In the genomic region with DNA sequence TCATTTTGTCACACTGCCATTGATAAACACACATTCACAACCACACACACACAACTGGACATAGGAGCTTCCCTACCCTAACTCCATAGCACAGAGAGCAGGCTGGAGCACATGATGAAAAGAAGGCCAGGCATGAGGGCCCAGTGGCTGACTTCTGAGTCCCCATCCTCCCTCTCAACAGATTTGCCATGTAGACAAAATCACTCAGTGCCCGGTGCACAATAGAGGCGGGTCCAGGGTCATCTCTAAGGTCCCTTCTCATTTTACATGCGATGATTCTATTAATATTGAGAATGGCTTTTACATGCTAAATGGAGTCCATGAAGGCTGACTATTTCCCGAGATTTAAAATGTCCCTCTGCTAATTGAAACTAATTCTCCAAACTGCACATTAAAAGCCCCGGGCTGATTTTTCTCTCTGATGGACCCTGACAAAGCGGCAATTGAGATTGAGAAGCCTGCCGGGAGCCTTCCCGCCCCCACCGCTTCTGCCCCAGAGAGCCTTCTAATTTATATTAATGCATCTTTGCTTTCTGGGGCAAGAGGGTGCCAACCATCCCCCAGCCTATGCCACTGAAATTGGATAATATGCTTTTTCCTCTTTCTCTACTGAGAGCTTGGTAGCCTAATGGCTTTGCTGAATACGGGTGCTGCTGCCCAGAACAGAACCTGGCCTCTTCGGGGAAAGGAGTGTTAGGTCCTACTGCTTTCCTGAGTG, we compare ENCODE assay signal across 16 mouse cellular contexts.
DNase-seq lines count a peak whose midpoint lies in the region; ATAC-seq and TF ChIP-seq lines count a peak whose summit lies in the region.
"Had no signal": no experiment of that assay in that cellular context is flagged by ENCODE, and none has a peak within 500 bp of the region (broad histone marks: within the 10 kb centered on the region; RNA-seq: fewer than 3 reads in every experiment).

No protein-coding gene starts in this region.

- no peak for TF ChIP-seq CTCF in forebrain, postnatal 0 days (IDR thresholded peaks at IDR 0.05; ENCODE audit: low read depth)

- H3K4me3 ChIP-seq in forebrain, embryonic 12.5 days (replicated peaks): no peak overlapping the region
- no peak overlapping the region for H3K4me3 ChIP-seq in forebrain, postnatal 0 days (ENCODE audit: low read depth, low read length)
- no peak overlapping the region for H3K4me3 ChIP-seq in forebrain, embryonic 14.5 days (ENCODE audit: low read depth, low read length)
- no peak overlapping the region for H3K4me3 ChIP-seq in hindbrain, embryonic 16.5 days (ENCODE audit: low read length)
- H3K4me3 ChIP-seq in neural tube, embryonic 13.5 days: no peak overlapping the region
- H3K4me3 ChIP-seq: heart, embryonic 15.5 days; kidney, embryonic 15.5 days had no signal

- no peak overlapping the region for H3K4me2 ChIP-seq in forebrain, embryonic 12.5 days
- H3K4me2 ChIP-seq in forebrain, postnatal 0 days (ENCODE audit: low read depth): no peak overlapping the region
- H3K4me2 ChIP-seq in forebrain, embryonic 14.5 days (ENCODE audit: low read length): no peak overlapping the region
- no peak overlapping the region for H3K4me2 ChIP-seq in hindbrain, embryonic 16.5 days (ENCODE audit: low read length)
- no peak overlapping the region for H3K4me2 ChIP-seq in neural tube, embryonic 13.5 days
- H3K4me2 ChIP-seq: heart, embryonic 15.5 days; kidney, embryonic 15.5 days had no signal

- peak overlapping the region; percentile 51 for H3K27ac ChIP-seq in forebrain, embryonic 12.5 days
- no peak overlapping the region for H3K27ac ChIP-seq in forebrain, postnatal 0 days (ENCODE audit: low read depth, low read length)
- peak overlapping the region; percentile 52; the same call in 1 of the 2 replicates for H3K27ac ChIP-seq in forebrain, embryonic 14.5 days (ENCODE audit: low read depth, low read length)
- H3K27ac ChIP-seq in hindbrain, embryonic 16.5 days (ENCODE audit: low read depth, low read length): no peak overlapping the region; the same call in 1 of the 2 replicates
- peak overlapping the region; percentile 73 for H3K27ac ChIP-seq in neural tube, embryonic 13.5 days (replicated peaks)
- H3K27ac ChIP-seq: heart, embryonic 15.5 days; kidney, embryonic 15.5 days had no signal

- no peak overlapping the region for H3K9ac ChIP-seq in forebrain, embryonic 12.5 days
- H3K9ac ChIP-seq in forebrain, postnatal 0 days: no peak overlapping the region
- no peak overlapping the region; the same call in 1 of the 2 replicates for H3K9ac ChIP-seq in forebrain, embryonic 14.5 days (ENCODE audit: low read length)
- no peak overlapping the region for H3K9ac ChIP-seq in hindbrain, embryonic 16.5 days (ENCODE audit: low read depth, low read length)
- no peak overlapping the region for H3K9ac ChIP-seq in neural tube, embryonic 13.5 days
- H3K9ac ChIP-seq: heart, embryonic 15.5 days; kidney, embryonic 15.5 days had no signal

- H3K4me1 ChIP-seq in forebrain, embryonic 12.5 days: peaks cover 32% of the 10 kb centered on the region
- no peaks in the 10 kb centered on the region for H3K4me1 ChIP-seq in forebrain, postnatal 0 days (ENCODE audit: insufficient read depth)
- peaks cover 11% of the 10 kb centered on the region for H3K4me1 ChIP-seq in forebrain, embryonic 14.5 days (ENCODE audit: control insufficient read depth, insufficient read depth, low read length)
- peaks cover 7% of the 10 kb centered on the region for H3K4me1 ChIP-seq in hindbrain, embryonic 16.5 days (ENCODE audit: control insufficient read depth, insufficient read depth, low read depth, low read length)
- peaks cover 33% of the 10 kb centered on the region for H3K4me1 ChIP-seq in neural tube, embryonic 13.5 days (replicated peaks)
- H3K4me1 ChIP-seq: heart, embryonic 15.5 days had no signal

- H3K27me3 ChIP-seq in forebrain, embryonic 12.5 days: no peaks in the 10 kb centered on the region
- H3K27me3 ChIP-seq in forebrain, postnatal 0 days (ENCODE audit: insufficient read depth, low read length): no peaks in the 10 kb centered on the region
- no peaks in the 10 kb centered on the region for H3K27me3 ChIP-seq in forebrain, embryonic 14.5 days (replicated peaks; ENCODE audit: control insufficient read depth, insufficient read depth, low read length)
- H3K27me3 ChIP-seq in hindbrain, embryonic 16.5 days (replicated peaks; ENCODE audit: control insufficient read depth, insufficient read depth, low read length): no peaks in the 10 kb centered on the region
- peaks cover 8% of the 10 kb centered on the region for H3K27me3 ChIP-seq in neural tube, embryonic 13.5 days
- H3K27me3 ChIP-seq: Patski had no signal

- WGBS in forebrain, embryonic 12.5 days: 33% methylated on average over 11 of the region's 11 CpGs
- 15% methylated on average over 11 of the region's 11 CpGs for WGBS in forebrain, postnatal 0 days
- 20% methylated on average over 11 of the region's 11 CpGs for WGBS in forebrain, embryonic 14.5 days
- WGBS in hindbrain, embryonic 16.5 days: 25% methylated on average over 11 of the region's 11 CpGs
- WGBS in neural tube, embryonic 13.5 days: 27% methylated on average over 11 of the region's 11 CpGs

- DNase-seq in forebrain, postnatal 0 days: no peak
- DNase-seq in forebrain, embryonic 14.5 days (ENCODE audit: low spot score): peak; percentile 67
- DNase-seq in kidney, postnatal 10 days: no peak
- DNase-seq in left cerebral cortex, adult 18-20 months (ENCODE audit: low spot score in 2 of 2): no peak
- no peak for DNase-seq in urinary bladder, postnatal 4 days (ENCODE audit: low spot score in 2 of 2)
- DNase-seq: cerebellum, adult 11 months; lung, adult 2 months; lung, postnatal 4 days; right cerebral cortex, postnatal 4 days had no signal

- no peaks in the 10 kb centered on the region for H3K36me3 ChIP-seq in forebrain, embryonic 12.5 days (replicated peaks)
- no peaks in the 10 kb centered on the region for H3K36me3 ChIP-seq in forebrain, postnatal 0 days (ENCODE audit: insufficient read depth)
- no peaks in the 10 kb centered on the region for H3K36me3 ChIP-seq in forebrain, embryonic 14.5 days (ENCODE audit: control insufficient read depth, insufficient read depth, low read length)
- H3K36me3 ChIP-seq in hindbrain, embryonic 16.5 days (ENCODE audit: control insufficient read depth, insufficient read depth, low read length): no peaks in the 10 kb centered on the region
- H3K36me3 ChIP-seq in neural tube, embryonic 13.5 days: no peaks in the 10 kb centered on the region
- H3K36me3 ChIP-seq: heart, embryonic 15.5 days; kidney, embryonic 15.5 days had no signal

- H3K9me3 ChIP-seq in forebrain, embryonic 12.5 days: no peaks in the 10 kb centered on the region
- no peaks in the 10 kb centered on the region for H3K9me3 ChIP-seq in forebrain, postnatal 0 days (ENCODE audit: low read length)
- no peaks in the 10 kb centered on the region for H3K9me3 ChIP-seq in forebrain, embryonic 14.5 days (replicated peaks; ENCODE audit: control insufficient read depth, low read length)
- H3K9me3 ChIP-seq in hindbrain, embryonic 16.5 days (ENCODE audit: control insufficient read depth, low read length): no peaks in the 10 kb centered on the region
- no peaks in the 10 kb centered on the region for H3K9me3 ChIP-seq in neural tube, embryonic 13.5 days
- H3K9me3 ChIP-seq: heart, embryonic 15.5 days; kidney, embryonic 15.5 days had no signal

- peak; percentile 71 for ATAC-seq in forebrain, embryonic 12.5 days (ENCODE audit: low FRiP score)
- ATAC-seq in forebrain, postnatal 0 days: no peak
- ATAC-seq in forebrain, embryonic 14.5 days: peak; percentile 68; the same call in 1 of the 2 replicates
- peak; percentile 56 for ATAC-seq in hindbrain, embryonic 16.5 days
- ATAC-seq in neural tube, embryonic 13.5 days (ENCODE audit: low read depth): peak; percentile 64
- ATAC-seq: inflammation-experienced regulatory T-cells, adult 6 months; Patski had no signal

Comparison
In these comparisons a context has a peak if more than half of its experiments do, and no peak if none do; other contexts are left out.
1. H3K27ac ChIP-seq: peak in forebrain, embryonic 12.5 days (single experiment), forebrain, embryonic 14.5 days (single experiment) and neural tube, embryonic 13.5 days (single experiment); none in forebrain, postnatal 0 days (single experiment) and hindbrain, embryonic 16.5 days (single experiment).